Mouse (Mus musculus) embryonic fibroblast, embryonic 13.5 days (primary cell): Measurements from ENCODE around the gene Angptl1.

Source experiments
- CTCF ChIP-seq: IDR thresholded peaks from 2 replicates; pipeline ENCODE4 v1.5.1; 2011; ENCODE audit warnings: mild to moderate bottlenecking, control low read depth, low read length, moderate library complexity, borderline replicate concordance; ENCODE audit not compliant: insufficient read depth
- POLR2A ChIP-seq: IDR thresholded peaks from 2 replicates; pipeline ENCODE4 v1.6.1; 2011; ENCODE audit warnings: low read depth, mild to moderate bottlenecking, control low read depth, low read length, moderate library complexity

- no peak for TF ChIP-seq CTCF
- no peak for TF ChIP-seq POLR2A
These were observed 37.1 kb upstream of the Angptl1 start for GRCm38 (mm10) chr1:156801276-156801675.
